Mouse (Mus musculus): ENCODE results near the gene Gstp3.
"Not testable (repeated sequence)": the region's sequence is repeated elsewhere in the genome, so short reads cannot be mapped to it uniquely, and the experiment has no call there.

Gene Gstp3

GRCm38 (mm10) chr19:4090446-4090845, 31.1 kb upstream of the Gstp3 start:
- in situ Hi-C loops (cut with MseI, MboI), result no loop called here

DNA sequence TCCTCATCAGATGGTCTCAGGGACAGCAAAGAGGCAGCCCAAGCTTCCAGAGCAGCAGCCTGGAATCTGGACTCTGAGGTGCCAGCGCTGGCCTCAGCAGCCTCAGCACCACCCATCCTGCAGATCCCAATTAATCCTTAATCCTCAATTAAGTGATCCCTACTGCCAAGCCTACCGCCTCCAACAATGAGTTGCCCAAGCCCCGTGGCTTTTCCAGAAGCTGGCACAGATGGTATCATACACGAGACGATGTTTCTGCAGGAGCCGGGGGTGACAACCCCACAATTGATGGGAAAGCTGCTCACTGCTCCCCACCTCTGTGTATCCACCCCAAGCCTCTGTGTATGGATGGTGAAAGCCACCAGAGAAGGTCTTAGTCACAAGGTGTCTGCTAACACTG, 29.8 kb upstream of the Gstp3 start:
- in situ Hi-C loops (cut with MseI, MboI), result loop anchor here (5.0 kb wide), 1 partner anchor 37 kb away; no protein-coding TSS in a partner anchor

- in situ Hi-C loops (cut with MseI, MboI), result loop anchor here (5.0 kb wide), 1 partner anchor 36 kb away; no protein-coding TSS in a partner anchor
Measured at GRCm38 (mm10) chr19:4088146-4088545, 28.8 kb upstream of the Gstp3 start.

- in situ Hi-C loops (cut with MseI, MboI), result loop anchor here (5.0 kb wide), 1 partner anchor 35 kb away; no protein-coding TSS in a partner anchor
Measured at GRCm38 (mm10) chr19:4087090-4087489, 27.7 kb upstream of the Gstp3 start.

- in situ Hi-C loops (cut with MseI, MboI), result loop anchor here (5.0 kb wide), 1 partner anchor 34 kb away; no protein-coding TSS in a partner anchor
Measured at GRCm38 (mm10) chr19:4086156-4086555, 26.8 kb upstream of the Gstp3 start.

- in situ Hi-C loops (cut with MseI, MboI), result loop anchor here (5.0 kb wide), 1 partner anchor 33 kb away; no protein-coding TSS in a partner anchor
Measured at GRCm38 (mm10) chr19:4084984-4085383, 25.6 kb upstream of the Gstp3 start.

- in situ Hi-C loops (cut with MseI, MboI), result no loop called here
Measured at GRCm38 (mm10) chr19:4083826-4084225, 24.5 kb upstream of the Gstp3 start.

- in situ Hi-C loops (cut with MseI, MboI), result no loop called here
Measured at GRCm38 (mm10) chr19:4083316-4083715, 23.9 kb upstream of the Gstp3 start.

- in situ Hi-C loops (cut with MseI, MboI), result no loop called here
Measured at GRCm38 (mm10) chr19:4082219-4082965, 23.0 kb upstream of the Gstp3 start.

GRCm38 (mm10) chr19:4081394-4081793, 22.0 kb upstream of the Gstp3 start, which contains the start of gene Cabp2:
Gene Cabp2, plus strand, starts transcription at chr19:4081578.
- in situ Hi-C loops (cut with MseI, MboI), result no loop called here

DNA sequence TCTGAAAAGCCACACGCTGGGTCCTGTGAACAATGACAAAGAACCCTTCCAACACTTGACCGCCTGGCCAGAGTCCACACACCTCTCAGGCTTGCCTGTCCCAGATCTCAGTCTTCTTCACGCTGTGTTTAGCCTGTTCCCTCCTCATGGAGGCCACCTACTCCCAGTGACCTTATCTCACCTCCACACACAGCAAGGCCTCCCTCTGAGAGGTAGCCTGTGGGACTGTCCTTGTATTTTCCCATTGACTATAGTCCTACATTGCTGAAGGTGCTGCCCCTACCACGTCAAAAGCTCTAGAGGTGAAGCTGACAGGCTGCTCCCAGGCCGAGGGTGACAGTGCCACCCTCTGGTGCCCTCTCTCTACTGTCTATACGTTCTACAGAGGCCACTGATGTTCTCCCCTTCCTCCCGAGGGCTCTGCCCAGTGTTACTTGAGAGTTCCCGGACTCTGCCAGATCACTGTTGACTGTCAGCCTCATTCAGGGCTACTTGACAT, 21.2 kb upstream of the Gstp3 start:
- in situ Hi-C loops (cut with MseI, MboI), result no loop called here

- in situ Hi-C loops (cut with MseI, MboI), result no loop called here
Measured at GRCm38 (mm10) chr19:4079594-4079993, 20.2 kb upstream of the Gstp3 start.

GRCm38 (mm10) chr19:4075531-4075930, 16.2 kb upstream of the Gstp3 start:
- in situ Hi-C loops (cut with MseI, MboI), result no loop called here

- in situ Hi-C loops (cut with MseI, MboI), result no loop called here
Measured at GRCm38 (mm10) chr19:4072706-4073424, 13.5 kb upstream of the Gstp3 start.

DNA sequence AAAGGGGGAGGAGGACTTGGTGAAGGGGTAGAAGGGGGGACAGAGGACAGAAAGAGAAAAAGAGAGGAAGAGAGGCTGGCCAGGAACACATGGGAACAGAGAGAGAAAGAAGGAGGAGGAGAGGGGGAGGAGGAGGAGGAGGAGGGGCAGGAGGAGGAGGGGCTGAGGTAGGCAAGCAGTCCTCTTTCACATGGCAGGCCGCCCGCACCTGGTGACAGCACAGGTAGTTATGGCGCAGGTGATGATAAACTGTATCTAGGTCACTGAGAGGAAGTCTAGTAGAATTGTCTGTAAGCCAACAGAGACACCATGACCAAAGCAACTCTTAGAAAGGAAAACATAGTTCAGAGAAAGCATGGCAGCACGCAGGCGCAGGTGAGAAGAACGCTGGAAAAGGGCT, 12.0 kb upstream of the Gstp3 start:
- in situ Hi-C loops (cut with MseI, MboI), result no loop called here

GRCm38 (mm10) chr19:4070756-4071155, 11.4 kb upstream of the Gstp3 start:
- in situ Hi-C loops (cut with MseI, MboI), result no loop called here

GRCm38 (mm10) chr19:4070311-4070710, 10.9 kb upstream of the Gstp3 start:
- in situ Hi-C loops (cut with MseI, MboI), result no loop called here

GRCm38 (mm10) chr19:4068717-4069410, 9.5 kb upstream of the Gstp3 start:
- in situ Hi-C loops (cut with MseI, MboI), result no loop called here

DNA sequence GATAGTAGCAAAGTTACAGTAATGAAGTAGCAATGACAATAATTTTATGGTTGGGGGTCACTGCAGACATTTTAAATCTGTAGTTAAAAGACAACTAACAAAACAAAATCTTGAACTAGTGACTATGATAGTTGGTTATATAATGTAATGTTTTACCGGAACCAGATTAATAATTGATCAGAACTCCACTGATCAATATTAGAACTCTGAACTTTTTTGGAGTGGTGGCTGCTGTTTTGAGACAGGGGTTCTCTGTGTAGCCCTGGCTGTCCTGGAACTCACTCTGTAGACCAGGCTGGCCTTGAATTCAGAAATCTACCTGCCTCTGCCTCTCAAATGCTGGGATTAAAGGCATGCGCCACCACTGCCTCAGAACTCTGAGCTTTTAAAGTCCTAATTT, 8.9 kb upstream of the Gstp3 start:
- in situ Hi-C loops (cut with MseI, MboI), result not testable (repeated sequence)

- in situ Hi-C loops (cut with MseI, MboI), result no loop called here
Measured at GRCm38 (mm10) chr19:4066877-4067276, 7.5 kb upstream of the Gstp3 start.

GRCm38 (mm10) chr19:4066280-4066679, 6.9 kb upstream of the Gstp3 start:
- in situ Hi-C loops (cut with MseI, MboI), result no loop called here

DNA sequence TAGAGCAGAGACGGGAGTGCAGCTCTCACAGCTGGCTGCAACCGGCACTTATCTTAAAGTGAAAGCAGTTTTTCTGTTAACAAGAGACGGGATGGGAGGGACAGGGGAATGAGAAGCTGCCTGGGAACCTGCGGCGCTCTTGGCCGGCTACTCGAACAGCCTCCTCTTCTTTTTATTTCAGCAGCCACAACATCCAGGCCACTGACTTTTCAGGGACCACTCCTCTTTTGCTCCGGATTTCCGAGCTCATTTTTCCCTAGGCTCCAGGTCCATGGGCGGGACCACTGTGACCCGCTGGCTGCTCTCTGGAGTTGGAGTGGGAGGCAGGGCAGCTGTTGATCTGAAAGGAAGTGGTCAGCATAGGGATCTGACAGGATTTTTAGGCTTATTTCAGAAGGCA, 5.1 kb upstream of the Gstp3 start:
- in situ Hi-C loops (cut with MseI, MboI), result not testable (repeated sequence)

Measured in mouse trophoblast stem cell (cell line).